ENCODE assay signal across 26 mouse cellular contexts in genomic region chr4:48615483-48615882, GRCm38 (mm10). TPM values are rescaled to one million over a fixed set of nuclear protein-coding genes. Genes with fewer than 3 reads are reported as not detected.
"Had no signal": no experiment of that assay in that cellular context is flagged by ENCODE, and none has a peak within 500 bp of the region (broad histone marks: within the 10 kb centered on the region; RNA-seq: fewer than 3 reads in every experiment).

No protein-coding gene starts in this region.

- H3K36me3 ChIP-seq: liver, embryonic 12.5 days had no signal

- H3K4me2 ChIP-seq: heart, embryonic 12.5 days; hindbrain, embryonic 12.5 days; hindbrain, embryonic 14.5 days; intestine, embryonic 15.5 days; kidney, embryonic 15.5 days; limb, embryonic 13.5 days; limb, embryonic 15.5 days; liver, embryonic 12.5 days had no signal

- H3K27me3 ChIP-seq: heart, embryonic 12.5 days; hindbrain, embryonic 12.5 days; intestine, embryonic 15.5 days; kidney, embryonic 15.5 days; limb, embryonic 13.5 days; limb, embryonic 15.5 days; liver, embryonic 12.5 days had no signal

- DNase-seq: gastrocnemius, postnatal 14 days; heart, adult 18-20 months; heart, postnatal 10 days; heart, postnatal 4 days; kidney, adult 11 months; kidney, adult 2 months; kidney, adult 9 months; kidney, postnatal 14 days; kidney, postnatal 36 days; layer of hippocampus, adult 9-11 months; layer of hippocampus, postnatal 36 days; left cerebral cortex, postnatal 4 days had no signal

- H3K4me3 ChIP-seq: heart, embryonic 10.5 days; heart, embryonic 12.5 days; hindbrain, embryonic 10.5 days; hindbrain, embryonic 12.5 days; intestine, embryonic 15.5 days; kidney, embryonic 15.5 days; limb, embryonic 13.5 days; limb, embryonic 15.5 days; liver, embryonic 12.5 days had no signal

RNA-seq across cellular contexts. Expression of gene Tmeff1, which starts 30.5 kb away (rescaled TPM):
- polyA plus RNA-seq: inflammation-experienced regulatory T-cells, adult 6 months; liver, adult 2 months had no signal

RNA-seq across cellular contexts. Expression of gene Cavin4, which starts 47.8 kb away (rescaled TPM):
- total RNA-seq: granulocyte monocyte progenitor cell, adult 5-6 weeks; liver, adult 2 months had no signal
- polyA plus RNA-seq: inflammation-experienced regulatory T-cells, adult 6 months; large intestine, adult 2 months; liver, adult 2 months had no signal
